Mouse (Mus musculus): ENCODE results near the gene Ssbp3. TPM values are rescaled to one million over a fixed set of nuclear protein-coding genes. Genes with fewer than 3 reads are reported as not detected.

The Ssbp3 gene
- polyA plus RNA-seq, 1 experiment from 2014 or later, result 73.2 TPM

DNA sequence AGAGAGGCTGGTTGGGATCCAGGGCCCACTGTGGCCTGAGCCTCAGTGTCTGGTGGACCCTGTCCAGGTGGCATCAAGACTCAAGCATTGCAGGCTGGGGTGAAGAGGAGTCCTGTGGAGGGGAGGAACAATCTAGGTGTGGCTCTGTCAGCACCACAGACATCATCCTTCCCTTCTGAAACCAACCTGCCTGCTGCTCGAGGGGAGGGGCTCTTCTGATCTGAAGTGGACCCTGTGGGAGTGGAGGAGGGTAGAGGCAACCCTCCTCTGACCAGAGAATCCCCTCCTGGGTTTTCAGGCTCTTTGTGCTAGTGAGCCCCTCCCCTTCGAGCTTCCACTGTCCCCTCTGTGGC, 25.1 kb downstream of the Ssbp3 start:
- H3K4me2 ChIP-seq (ENCODE audit: low read length), result no peak overlapping the region
- no peaks in the 10 kb centered on the region for H3K9me3 ChIP-seq (ENCODE audit: control insufficient read depth, low read length)
- no peaks in the 10 kb centered on the region for H3K27me3 ChIP-seq (replicated peaks; ENCODE audit: control insufficient read depth, insufficient read depth, low read length)
- DNase-seq (ENCODE audit: low spot score), result no peak
- no peak overlapping the region for H3K27ac ChIP-seq (ENCODE audit: low read depth)
- no peak overlapping the region for H3K9ac ChIP-seq (ENCODE audit: low read length)
- H3K36me3 ChIP-seq (ENCODE audit: control insufficient read depth, insufficient read depth, low read length), result peaks cover 32% of the 10 kb centered on the region
- ATAC-seq (replicated peaks; ENCODE audit: low FRiP score, low TSS enrichment, low read depth), result no peak
- H3K4me1 ChIP-seq (replicated peaks; ENCODE audit: control insufficient read depth, insufficient read depth, low read length), result peaks cover 55% of the 10 kb centered on the region
- 30% methylated on average over 2 of the region's 2 CpGs for WGBS
- H3K4me3 ChIP-seq (ENCODE audit: low read depth, low read length), result no peak overlapping the region

DNA sequence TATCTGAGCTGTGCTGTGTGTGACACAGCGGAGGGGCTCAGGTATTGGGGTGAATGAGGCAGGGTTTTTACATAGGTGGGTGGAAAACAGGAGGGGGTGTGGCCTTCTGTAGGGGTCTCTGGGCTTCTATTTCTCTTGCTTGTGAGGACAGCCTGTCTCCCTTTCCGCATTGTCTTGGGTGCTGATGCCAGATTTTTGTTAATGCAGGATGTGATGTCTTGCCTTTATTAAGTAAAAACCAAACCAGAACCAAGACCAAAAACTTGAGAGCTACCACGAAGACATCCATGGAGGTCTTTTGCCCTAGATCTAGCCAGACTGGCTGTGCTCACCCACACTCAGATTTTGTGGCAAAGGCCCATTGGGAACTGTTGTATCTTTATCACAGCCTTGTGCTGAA, 25.5 kb downstream of the Ssbp3 start:
- no peaks in the 10 kb centered on the region for H3K27me3 ChIP-seq (replicated peaks; ENCODE audit: control insufficient read depth, insufficient read depth, low read length)
- 76% methylated on average over 3 of the region's 3 CpGs for WGBS
- no peak overlapping the region for H3K4me3 ChIP-seq (ENCODE audit: low read depth, low read length)
- H3K9me3 ChIP-seq (ENCODE audit: control insufficient read depth, low read length), result no peaks in the 10 kb centered on the region
- ATAC-seq (replicated peaks; ENCODE audit: low FRiP score, low TSS enrichment, low read depth) (no peak), DNase-seq (ENCODE audit: low spot score) (no peak)
- peaks cover 31% of the 10 kb centered on the region for H3K36me3 ChIP-seq (ENCODE audit: control insufficient read depth, insufficient read depth, low read length)
- no peak overlapping the region for H3K9ac ChIP-seq (ENCODE audit: low read length)
- H3K4me1 ChIP-seq (replicated peaks; ENCODE audit: control insufficient read depth, insufficient read depth, low read length), result peaks cover 60% of the 10 kb centered on the region
- no peak overlapping the region for H3K27ac ChIP-seq (ENCODE audit: low read depth)
- no peak overlapping the region for H3K4me2 ChIP-seq (ENCODE audit: low read length)

GRCm38 (mm10) chr4:106936741-106937140, 26.2 kb downstream of the Ssbp3 start:
- WGBS, result 32% methylated on average over 8 of the region's 8 CpGs
- ATAC-seq (replicated peaks; ENCODE audit: low FRiP score, low TSS enrichment, low read depth), result no peak
- Histone ChIP-seq H3K36me3 (ENCODE audit: control insufficient read depth, insufficient read depth, low read length) (peaks cover 28% of the 10 kb centered on the region), H3K9ac (ENCODE audit: low read length) (no peak overlapping the region), H3K4me3 (ENCODE audit: low read depth, low read length) (no peak overlapping the region), H3K27ac (ENCODE audit: low read depth) (peak overlapping the region; percentile 36; the same call in 1 of the 2 replicates), H3K4me1 (replicated peaks; ENCODE audit: control insufficient read depth, insufficient read depth, low read length) (peaks cover 67% of the 10 kb centered on the region), H3K9me3 (ENCODE audit: control insufficient read depth, low read length) (no peaks in the 10 kb centered on the region), H3K27me3 (replicated peaks; ENCODE audit: control insufficient read depth, insufficient read depth, low read length) (no peaks in the 10 kb centered on the region), H3K4me2 (ENCODE audit: low read length) (no peak overlapping the region)
- DNase-seq (ENCODE audit: low spot score), result no peak

DNA sequence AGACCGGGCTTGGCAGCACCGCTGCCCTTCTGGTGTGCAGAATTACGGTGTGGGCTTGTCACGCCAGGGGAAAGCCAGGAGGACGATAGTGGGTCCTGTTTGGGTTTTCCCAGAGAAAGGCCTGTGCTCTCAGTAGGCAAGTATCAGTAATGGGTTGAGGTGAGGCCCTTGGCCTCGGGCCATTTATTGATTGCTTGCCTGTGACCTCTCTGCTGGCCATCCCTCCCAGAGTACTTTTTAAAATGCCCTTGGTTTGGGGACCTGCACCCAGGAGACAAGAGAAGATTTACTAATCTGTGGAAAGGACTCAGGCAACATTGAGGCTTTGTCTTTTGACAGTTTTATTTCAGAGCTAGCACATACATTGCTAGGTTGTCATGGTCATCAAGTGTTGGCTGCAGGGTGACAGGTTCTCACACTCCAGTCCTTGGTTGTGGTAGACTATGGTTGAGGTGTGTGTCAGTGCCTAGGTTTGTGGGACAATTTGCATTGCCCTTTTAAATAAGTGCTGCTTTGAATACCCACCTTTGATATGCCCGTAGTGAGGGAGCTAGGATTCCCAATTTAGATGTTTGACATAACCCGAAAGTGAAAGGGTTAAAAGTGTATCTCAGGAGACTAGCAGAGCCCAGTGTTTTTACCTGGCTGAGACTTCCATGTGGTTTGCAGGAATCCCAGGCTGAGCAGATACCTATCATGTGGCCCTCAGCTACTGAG, 28.2 kb downstream of the Ssbp3 start:
- peak overlapping the region; percentile 57 for H3K27ac ChIP-seq (ENCODE audit: low read depth)
- no peaks in the 10 kb centered on the region for H3K27me3 ChIP-seq (replicated peaks; ENCODE audit: control insufficient read depth, insufficient read depth, low read length)
- H3K4me2 ChIP-seq (ENCODE audit: low read length), result no peak overlapping the region
- H3K36me3 ChIP-seq (ENCODE audit: control insufficient read depth, insufficient read depth, low read length), result peaks cover 25% of the 10 kb centered on the region; the same call in 1 of the 2 replicates
- no peak overlapping the region for H3K9ac ChIP-seq (ENCODE audit: low read length)
- no peak overlapping the region for H3K4me3 ChIP-seq (ENCODE audit: low read depth, low read length)
- ATAC-seq (replicated peaks; ENCODE audit: low FRiP score, low TSS enrichment, low read depth) (no peak), DNase-seq (ENCODE audit: low spot score) (no peak)
- H3K9me3 ChIP-seq (ENCODE audit: control insufficient read depth, low read length), result no peaks in the 10 kb centered on the region
- 54% methylated on average over 8 of the region's 8 CpGs for WGBS
- H3K4me1 ChIP-seq (replicated peaks; ENCODE audit: control insufficient read depth, insufficient read depth, low read length), result peaks cover 66% of the 10 kb centered on the region

- peak overlapping the region; percentile 57 for H3K27ac ChIP-seq (ENCODE audit: low read depth)
These were observed 28.9 kb downstream of the Ssbp3 start for GRCm38 (mm10) chr4:106939223-106939918.

GRCm38 (mm10) chr4:106939919-106940227, 29.4 kb downstream of the Ssbp3 start:
- no peak for DNase-seq (ENCODE audit: low spot score)
- Histone ChIP-seq H3K9ac (ENCODE audit: low read length) (no peak overlapping the region), H3K36me3 (ENCODE audit: control insufficient read depth, insufficient read depth, low read length) (peaks cover 20% of the 10 kb centered on the region; the same call in 1 of the 2 replicates), H3K4me2 (ENCODE audit: low read length) (no peak overlapping the region), H3K27me3 (replicated peaks; ENCODE audit: control insufficient read depth, insufficient read depth, low read length) (no peaks in the 10 kb centered on the region), H3K4me1 (replicated peaks; ENCODE audit: control insufficient read depth, insufficient read depth, low read length) (peaks cover 60% of the 10 kb centered on the region), H3K27ac (ENCODE audit: low read depth) (peak overlapping the region; percentile 14; the same call in 1 of the 2 replicates), H3K4me3 (ENCODE audit: low read depth, low read length) (no peak overlapping the region), H3K9me3 (ENCODE audit: control insufficient read depth, low read length) (no peaks in the 10 kb centered on the region)
- no peak for ATAC-seq (replicated peaks; ENCODE audit: low FRiP score, low TSS enrichment, low read depth)
- WGBS, result 50% methylated on average over 4 of the region's 4 CpGs

More at GRCm38 (mm10) chr4:106939223-106939918, 28.9 kb downstream of the Ssbp3 start:
- Histone ChIP-seq H3K9ac (ENCODE audit: low read length) (no peak overlapping the region), H3K36me3 (ENCODE audit: control insufficient read depth, insufficient read depth, low read length) (peaks cover 25% of the 10 kb centered on the region; the same call in 1 of the 2 replicates), H3K4me2 (ENCODE audit: low read length) (no peak overlapping the region), H3K9me3 (ENCODE audit: control insufficient read depth, low read length) (no peaks in the 10 kb centered on the region), H3K4me1 (replicated peaks; ENCODE audit: control insufficient read depth, insufficient read depth, low read length) (peaks cover 63% of the 10 kb centered on the region), H3K4me3 (ENCODE audit: low read depth, low read length) (no peak overlapping the region), H3K27me3 (replicated peaks; ENCODE audit: control insufficient read depth, insufficient read depth, low read length) (no peaks in the 10 kb centered on the region)
- DNase-seq (ENCODE audit: low spot score) (no peak), ATAC-seq (replicated peaks; ENCODE audit: low FRiP score, low TSS enrichment, low read depth) (peak; percentile 51; the same call in 1 of the 2 replicates)
- 11% methylated on average over 6 of the region's 6 CpGs for WGBS

- ATAC-seq (replicated peaks; ENCODE audit: low FRiP score, low TSS enrichment, low read depth), result no peak
- H3K4me2 ChIP-seq (ENCODE audit: low read length), result no peak overlapping the region
- no peaks in the 10 kb centered on the region for H3K9me3 ChIP-seq (ENCODE audit: control insufficient read depth, low read length)
- peaks cover 13% of the 10 kb centered on the region; the same call in 1 of the 2 replicates for H3K36me3 ChIP-seq (ENCODE audit: control insufficient read depth, insufficient read depth, low read length)
- H3K4me1 ChIP-seq (replicated peaks; ENCODE audit: control insufficient read depth, insufficient read depth, low read length), result peaks cover 50% of the 10 kb centered on the region
- no peak for DNase-seq (ENCODE audit: low spot score)
- H3K9ac ChIP-seq (ENCODE audit: low read length), result no peak overlapping the region
- no peaks in the 10 kb centered on the region for H3K27me3 ChIP-seq (replicated peaks; ENCODE audit: control insufficient read depth, insufficient read depth, low read length)
- H3K4me3 ChIP-seq (ENCODE audit: low read depth, low read length), result no peak overlapping the region
- no peak overlapping the region for H3K27ac ChIP-seq (ENCODE audit: low read depth)
- WGBS, result 59% methylated on average over 6 of the region's 6 CpGs
These were observed 30.4 kb downstream of the Ssbp3 start for GRCm38 (mm10) chr4:106940945-106941344.

GRCm38 (mm10) chr4:106941475-106941874, 31.0 kb downstream of the Ssbp3 start:
- ATAC-seq (replicated peaks; ENCODE audit: low FRiP score, low TSS enrichment, low read depth), result no peak
- no peak for DNase-seq (ENCODE audit: low spot score)
- H3K4me2 ChIP-seq (ENCODE audit: low read length), result no peak overlapping the region
- no peaks in the 10 kb centered on the region for H3K9me3 ChIP-seq (ENCODE audit: control insufficient read depth, low read length)
- H3K9ac ChIP-seq (ENCODE audit: low read length), result no peak overlapping the region
- H3K27me3 ChIP-seq (replicated peaks; ENCODE audit: control insufficient read depth, insufficient read depth, low read length), result no peaks in the 10 kb centered on the region
- H3K4me1 ChIP-seq (replicated peaks; ENCODE audit: control insufficient read depth, insufficient read depth, low read length), result peaks cover 45% of the 10 kb centered on the region
- no peak overlapping the region for H3K27ac ChIP-seq (ENCODE audit: low read depth)
- peaks cover 13% of the 10 kb centered on the region; the same call in 1 of the 2 replicates for H3K36me3 ChIP-seq (ENCODE audit: control insufficient read depth, insufficient read depth, low read length)
- H3K4me3 ChIP-seq (ENCODE audit: low read depth, low read length), result no peak overlapping the region
